Mouse (Mus musculus) kidney, postnatal 14 days (tissue): ENCODE data around the gene Aspg.

Experiments used
- DNase-seq: peaks from one replicate; pipeline ENCODE4 v3.0.0; 2022; ENCODE audit warnings: mixed read lengths

The Aspg gene

GRCm38 (mm10) chr12:112153597-112153996 is 47.1 kb downstream of the Aspg start:
- DNase-seq, result peak; percentile 38

GRCm38 (mm10) chr12:112154476-112154875 is 48.0 kb downstream of the Aspg start:
- DNase-seq, result peak; percentile 49

GRCm38 (mm10) chr12:112155218-112156051 is 49.0 kb downstream of the Aspg start:
- DNase-seq, result peak; percentile 70

- no peak for DNase-seq
These were observed 50.3 kb downstream of the Aspg start for GRCm38 (mm10) chr12:112156804-112157203.

- no peak for DNase-seq
These were observed 51.8 kb downstream of the Aspg start for GRCm38 (mm10) chr12:112158246-112158645.

GRCm38 (mm10) chr12:112158784-112159183 is 52.3 kb downstream of the Aspg start:
- DNase-seq, result no peak

GRCm38 (mm10) chr12:112163981-112164839 is 57.7 kb downstream of the Aspg start:
- no peak for DNase-seq

- no peak for DNase-seq
These were observed 58.4 kb downstream of the Aspg start for GRCm38 (mm10) chr12:112164840-112165219.

- DNase-seq, result peak; percentile 73
These were observed 62.8 kb downstream of the Aspg start for GRCm38 (mm10) chr12:112169240-112169639.

GRCm38 (mm10) chr12:112170671-112171574 is 64.4 kb downstream of the Aspg start:
- no peak for DNase-seq

GRCm38 (mm10) chr12:112171657-112172056 is 65.2 kb downstream of the Aspg start:
- DNase-seq, result no peak

GRCm38 (mm10) chr12:112172214-112172613 is 65.7 kb downstream of the Aspg start:
- DNase-seq, result no peak
